Mouse (Mus musculus) kidney, postnatal 14 days (tissue): ENCODE measurements at regions not wholly inside any gene's neighbourhood (a gene's known extent, or its start where the extent isn't known, plus 50 kb on each side); places are given as distances from the start of the nearest gene placed in this dataset.

Experiments
- DNase-seq: peaks from one replicate; pipeline ENCODE4 v3.0.0; 2022; ENCODE audit warnings: mixed read lengths

- no peak for DNase-seq
Measured at GRCm38 (mm10) chr7:72592649-72593048, 286.2 kb upstream of the Mctp2 start.

DNA sequence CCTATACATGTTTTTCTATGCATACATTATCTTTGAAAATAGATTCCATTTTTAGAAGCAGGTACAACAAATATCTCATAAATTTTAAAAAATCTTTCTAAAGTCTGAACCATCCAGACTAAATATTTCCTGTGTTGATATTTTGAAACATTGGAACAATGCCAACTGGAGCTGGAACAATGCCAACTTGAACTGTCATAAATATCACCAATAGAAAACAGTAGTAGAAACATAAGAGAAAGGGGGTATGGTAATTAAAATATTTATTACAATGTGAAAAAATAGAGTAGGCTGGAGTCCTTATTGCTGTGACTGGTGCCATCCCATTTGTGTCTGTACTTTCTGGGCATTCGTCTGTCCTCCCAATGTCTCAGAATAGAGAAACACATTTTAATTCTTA, 286.9 kb upstream of the Mctp2 start:
- DNase-seq = no peak

DNA sequence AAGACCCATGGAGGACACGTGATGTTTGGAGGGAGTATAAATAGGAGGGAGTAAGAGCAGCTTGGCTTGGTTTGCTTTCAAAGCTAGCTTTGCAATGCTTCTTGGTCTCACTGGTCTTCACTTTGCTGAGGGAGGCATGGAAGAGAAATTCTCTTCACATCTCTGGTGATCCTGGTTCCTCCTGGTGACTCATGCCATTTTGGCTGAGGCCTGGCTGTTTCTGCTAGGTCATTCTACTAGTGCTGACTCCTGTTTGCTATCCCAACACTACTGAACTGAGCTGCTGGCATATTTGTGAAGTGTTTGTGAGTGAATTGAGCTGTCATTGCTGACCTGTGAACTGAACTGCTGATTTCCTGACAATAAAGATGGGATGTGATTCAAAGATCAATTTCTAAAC, 288.3 kb upstream of the Mctp2 start:
- no peak for DNase-seq

DNA sequence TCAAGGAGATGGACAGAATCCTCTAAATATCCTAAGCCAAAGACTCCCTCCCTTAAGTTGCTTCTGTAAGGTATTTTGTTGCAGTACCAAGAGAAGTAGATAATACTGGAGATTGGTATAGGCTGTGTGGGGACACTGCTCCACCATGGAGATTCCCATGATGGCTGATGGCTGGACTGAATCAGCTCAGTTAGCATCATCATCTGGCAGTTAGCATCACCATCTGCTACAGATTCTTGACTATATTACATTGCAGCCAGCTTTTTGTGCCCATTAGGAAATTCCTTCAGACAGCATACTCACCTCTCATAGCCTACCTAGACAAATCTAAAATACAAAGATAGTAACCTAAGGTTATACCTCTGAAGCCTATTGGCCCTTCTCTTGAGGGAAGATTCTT, 290.6 kb upstream of the Mctp2 start:
- no peak for DNase-seq

DNA sequence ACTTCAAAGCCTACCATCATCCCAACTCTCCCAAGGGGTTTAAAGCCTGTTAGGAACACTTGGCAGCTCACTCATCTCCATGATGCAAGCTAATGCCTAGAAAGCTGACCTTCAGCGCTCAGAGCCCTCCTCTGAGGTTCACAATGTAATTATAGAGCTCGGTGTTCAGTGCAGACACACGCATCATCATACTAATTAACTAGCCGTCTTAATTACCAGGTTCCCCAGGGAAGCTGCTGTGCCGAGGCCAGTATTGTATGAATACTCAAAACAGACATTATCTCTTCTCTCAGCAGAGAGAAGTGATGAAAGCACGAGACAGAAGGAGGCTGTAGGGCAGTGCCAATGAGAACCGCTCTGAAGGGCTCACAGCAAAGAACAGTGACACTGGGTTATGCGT, 295.5 kb upstream of the Mctp2 start:
- no peak for DNase-seq

GRCm38 (mm10) chr7:72609791-72610190, 303.4 kb upstream of the Mctp2 start:
- DNase-seq = no peak

GRCm38 (mm10) chr7:72615232-72615631, 308.8 kb upstream of the Mctp2 start:
- DNase-seq = no peak

DNA sequence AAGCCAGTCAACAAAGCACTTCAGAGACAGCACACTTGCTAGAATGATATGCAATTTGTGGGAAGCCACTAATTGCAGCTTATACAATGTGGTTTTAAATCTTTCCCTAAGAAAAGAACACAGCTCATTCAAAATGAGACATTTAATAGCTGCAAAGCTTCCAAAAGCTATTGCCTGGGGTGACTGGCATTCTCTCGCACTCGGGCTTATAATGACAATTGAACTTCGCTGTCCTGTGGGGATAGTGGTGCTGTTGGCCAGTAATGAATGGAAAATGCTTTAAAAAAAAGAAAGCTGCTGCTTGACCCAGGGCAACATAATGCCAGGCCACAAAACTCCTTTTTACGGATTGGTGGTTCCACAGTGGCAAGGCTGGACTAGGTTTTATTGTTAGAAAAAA, 321.0 kb upstream of the Mctp2 start:
- no peak for DNase-seq

- no peak for DNase-seq
Measured at GRCm38 (mm10) chr7:72639566-72639965, 333.2 kb upstream of the Mctp2 start.

DNA sequence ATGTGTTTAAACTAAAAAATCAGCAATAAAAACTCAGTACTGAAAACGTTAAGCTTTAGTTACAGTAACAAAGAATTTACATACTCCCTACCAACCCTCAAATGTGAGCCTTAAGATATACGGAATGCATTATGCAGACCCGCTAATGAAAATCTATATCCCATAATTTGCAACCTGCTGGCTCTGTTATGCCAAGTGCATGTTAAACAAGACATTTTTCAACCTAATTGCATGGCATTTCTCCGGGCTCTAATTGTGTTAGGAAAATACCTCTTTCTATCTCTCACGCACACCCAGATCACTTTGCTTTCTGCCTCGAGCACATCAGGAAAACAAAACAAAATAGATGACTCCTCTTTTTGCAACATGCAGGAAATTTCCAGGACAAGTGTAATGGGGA, 368.6 kb upstream of the Mctp2 start:
- DNase-seq = no peak

- DNase-seq = no peak
Measured at GRCm38 (mm10) chr7:72685803-72686202, 379.4 kb upstream of the Mctp2 start.

DNA sequence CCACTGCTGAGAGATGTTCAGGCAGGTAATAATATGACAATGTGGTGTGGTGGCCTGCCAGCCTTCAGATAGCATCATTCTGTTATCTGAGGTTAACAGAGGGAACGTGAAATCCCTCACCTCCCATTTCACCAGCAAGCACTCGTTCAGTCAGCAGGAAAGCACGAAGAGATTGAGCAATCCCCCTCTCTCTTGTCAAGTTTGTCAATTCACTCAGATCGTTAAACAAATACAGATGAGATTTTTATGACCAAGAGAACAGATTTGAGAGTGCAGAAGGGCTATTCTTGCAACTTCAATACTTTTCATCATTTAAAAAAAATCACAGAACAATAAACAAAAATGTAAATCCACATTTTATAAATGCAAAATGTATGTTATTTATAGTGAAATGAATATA, 380.9 kb upstream of the Mctp2 start:
- no peak for DNase-seq

DNA sequence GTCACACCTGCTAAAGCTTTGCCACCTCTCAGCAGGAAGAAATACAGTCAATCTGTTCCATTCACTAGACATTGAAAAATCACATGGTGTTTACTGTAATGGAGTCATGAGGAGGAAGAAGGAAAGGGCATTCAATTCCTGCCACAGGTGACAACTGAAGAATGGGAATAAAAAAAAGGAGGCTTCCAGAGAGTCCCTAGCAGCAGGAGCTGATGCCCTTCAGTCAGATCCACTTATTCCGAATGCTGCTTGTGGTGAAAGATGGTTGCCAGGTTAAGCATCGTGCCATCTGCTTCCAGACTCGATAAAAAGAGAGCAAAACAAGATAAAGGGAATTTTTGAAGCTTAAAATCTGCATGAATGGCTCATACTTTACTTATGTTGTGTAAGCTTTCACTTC, 385.0 kb upstream of the Mctp2 start:
- DNase-seq = no peak

DNA sequence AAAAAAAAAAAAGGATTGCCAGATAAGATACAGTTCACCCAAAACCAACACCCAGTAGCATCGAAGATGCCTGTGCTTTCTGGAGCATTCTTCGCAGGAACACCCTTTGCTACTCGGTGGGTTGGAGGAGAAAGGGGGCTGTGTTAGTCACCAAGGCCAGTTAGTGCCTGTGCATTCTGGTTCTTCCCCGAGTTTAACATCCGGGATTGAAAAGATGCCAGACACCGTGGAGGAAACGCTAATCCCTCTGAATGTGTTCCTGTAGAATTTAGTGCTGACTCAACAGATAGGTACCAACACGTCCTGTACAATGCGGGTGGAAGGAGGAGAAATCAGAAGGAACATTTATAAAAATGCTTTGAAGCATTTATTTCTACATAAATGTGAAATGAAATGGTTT, 385.5 kb upstream of the Mctp2 start:
- DNase-seq = no peak

GRCm38 (mm10) chr7:72696736-72697135, 390.3 kb upstream of the Mctp2 start:
- DNase-seq = no peak

DNA sequence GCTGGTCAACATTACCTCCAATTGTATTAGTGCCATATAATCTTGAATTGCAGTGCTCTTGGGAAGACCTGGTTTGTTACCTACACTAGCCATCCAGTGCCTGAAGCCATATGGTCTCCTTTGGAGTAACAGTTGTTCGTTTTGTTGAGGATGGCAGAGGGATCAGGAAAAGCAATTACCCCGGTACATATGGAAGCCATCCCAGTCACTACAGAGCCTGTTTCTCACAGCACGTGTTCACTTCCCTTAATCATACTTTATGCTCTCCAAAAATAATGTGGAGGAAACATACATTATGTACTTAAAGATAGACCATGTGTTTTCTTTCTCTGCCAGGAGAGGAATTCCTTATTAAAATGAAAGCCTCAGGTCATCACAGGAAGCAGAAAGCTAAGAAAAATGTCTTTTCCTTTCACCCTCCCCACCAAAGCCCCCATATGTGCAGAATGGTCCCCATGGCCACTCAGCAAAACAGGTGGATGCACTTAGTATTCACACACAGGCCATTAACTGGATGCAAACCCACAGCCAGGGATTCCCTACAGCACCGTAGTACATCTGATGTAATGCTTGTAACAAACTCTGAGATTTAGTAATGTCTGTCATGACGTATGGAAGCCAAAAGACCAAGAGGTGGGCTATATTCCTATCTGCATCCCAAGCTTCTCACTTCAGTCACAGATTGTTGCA, 397.4 kb upstream of the Mctp2 start:
- DNase-seq = no peak

DNA sequence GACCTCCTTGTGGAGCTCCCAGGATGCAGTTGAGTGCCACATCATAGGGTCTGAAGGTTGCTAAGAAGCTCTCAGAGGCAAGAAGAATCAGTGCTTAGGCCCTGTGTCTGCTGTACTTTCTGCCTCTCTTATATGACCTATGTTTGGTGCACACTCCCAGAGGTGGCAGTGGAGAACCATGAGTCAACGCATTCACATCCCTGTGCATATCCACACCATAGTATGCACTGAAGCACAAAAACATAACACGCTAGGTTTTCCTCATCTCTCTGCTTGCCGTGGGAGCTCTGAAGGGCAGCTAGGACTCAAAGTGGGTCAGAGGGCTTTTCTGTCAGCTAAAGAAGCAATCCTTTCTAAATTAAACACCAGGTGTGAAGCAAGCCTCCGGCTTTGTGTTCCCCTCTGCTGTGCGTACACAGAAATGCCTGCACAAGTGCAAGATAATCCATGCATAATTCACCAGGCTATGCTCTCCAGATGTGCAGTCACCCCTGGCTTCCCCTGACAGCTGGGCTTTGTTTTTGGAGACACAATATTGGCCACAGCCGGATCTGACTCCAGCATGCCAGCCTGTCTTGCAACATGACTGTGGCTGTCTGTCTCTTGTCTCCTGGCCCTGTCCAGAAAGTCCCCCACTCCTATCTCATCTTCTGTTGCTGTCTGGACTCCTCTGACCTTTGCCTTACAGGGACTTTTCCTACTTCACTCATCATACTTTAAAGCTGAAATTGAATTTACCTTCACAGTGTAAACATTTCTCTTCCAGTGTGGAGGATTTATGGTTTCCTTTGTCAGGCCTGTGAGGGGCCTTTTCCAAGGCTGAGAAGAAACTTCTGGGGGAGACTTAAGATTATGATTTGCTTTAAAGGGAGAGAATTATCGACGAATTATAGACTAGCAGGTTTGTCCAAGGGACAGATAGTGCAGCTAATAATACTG, 405.1 kb upstream of the Mctp2 start:
- peak; percentile 5 for DNase-seq

GRCm38 (mm10) chr7:72715401-72715800, 409.0 kb upstream of the Mctp2 start:
- no peak for DNase-seq

DNA sequence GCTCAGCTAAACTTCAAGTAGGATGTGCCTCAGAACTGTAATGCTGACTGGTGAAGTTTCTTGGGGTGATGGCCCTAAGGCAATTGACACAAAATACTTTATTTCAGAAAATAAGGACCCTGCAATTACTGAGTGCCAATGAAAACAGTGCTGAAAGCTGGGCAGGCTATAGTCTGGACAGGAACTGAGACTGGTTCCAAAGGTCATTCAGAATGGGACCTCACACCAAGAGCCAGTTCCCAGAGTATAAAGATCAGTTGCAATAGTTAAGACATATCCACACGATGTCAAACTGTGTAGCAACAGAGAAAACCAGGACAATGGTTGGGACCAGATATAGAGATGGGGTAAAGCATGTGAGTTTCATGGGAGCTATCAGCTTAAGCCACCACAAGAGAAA, 409.6 kb upstream of the Mctp2 start:
- peak; percentile 9 for DNase-seq

DNA sequence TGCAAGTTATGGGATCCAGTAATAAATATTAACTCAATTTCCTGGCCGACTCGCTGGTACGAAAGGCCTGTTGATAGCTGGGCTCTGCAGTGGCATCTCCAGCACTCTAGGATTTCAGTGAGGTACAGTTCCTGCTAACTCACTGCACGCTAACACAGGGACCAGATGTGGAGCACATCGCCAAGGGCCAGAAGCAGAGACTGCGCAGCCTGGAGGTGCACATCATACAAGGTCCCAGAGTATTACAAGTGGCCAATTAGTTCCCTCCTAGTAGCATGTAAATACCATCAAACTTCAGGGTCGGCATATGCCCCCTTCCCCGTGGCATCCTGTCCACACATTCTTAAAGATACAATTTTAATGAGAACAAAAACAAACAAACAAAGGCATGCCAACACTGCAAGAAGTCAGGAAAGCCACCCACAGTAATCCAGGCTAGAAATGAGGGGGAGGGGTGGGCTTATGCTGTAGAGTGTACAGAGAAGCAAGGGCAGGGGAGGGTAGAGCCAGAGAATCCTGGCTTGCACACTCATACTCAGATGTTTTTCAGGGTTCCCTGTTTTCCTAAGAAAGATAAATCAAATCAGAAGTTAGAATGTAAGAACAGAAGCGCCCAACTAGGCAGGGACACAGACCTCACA, 419.9 kb upstream of the Mctp2 start:
- no peak for DNase-seq

DNA sequence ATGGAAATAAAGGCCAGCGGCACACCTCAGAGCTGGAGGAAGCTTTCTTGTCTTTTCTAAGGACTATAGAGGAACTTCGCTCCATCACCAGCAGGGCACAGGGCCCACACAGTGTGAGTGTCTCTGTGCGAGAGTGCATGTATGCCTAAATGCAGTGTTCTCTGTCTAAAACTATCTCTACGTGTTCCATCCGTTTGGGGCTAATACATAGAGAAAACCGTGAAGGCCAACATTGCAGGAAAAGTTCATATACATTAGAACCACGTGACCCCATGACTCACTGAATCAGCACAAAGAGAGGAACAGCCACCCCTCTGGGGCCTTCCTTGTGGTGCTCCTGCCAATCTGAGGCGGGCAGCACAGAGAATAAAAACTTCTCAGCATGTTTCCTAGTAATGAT, 431.4 kb upstream of the Mctp2 start:
- DNase-seq = no peak

GRCm38 (mm10) chr7:72738324-72738944, 432.0 kb upstream of the Mctp2 start:
- DNase-seq = no peak

GRCm38 (mm10) chr7:72742376-72742775, 436.0 kb upstream of the Mctp2 start:
- DNase-seq = no peak
